Mouse (Mus musculus) bone marrow macrophage, adult 2 months (primary cell): Measurements from ENCODE around the gene Gm49325.

ENCODE experiments used
- CTCF ChIP-seq: IDR thresholded peaks from 2 replicates; pipeline ENCODE4 v1.5.1; 2012; ENCODE audit warnings: low read depth, mild to moderate bottlenecking, low read length, moderate library complexity
- POLR2A ChIP-seq: IDR thresholded peaks from 2 replicates; pipeline ENCODE4 v1.6.1; 2012; ENCODE audit warnings: mild to moderate bottlenecking, low read depth, low read length, borderline replicate concordance

DNA sequence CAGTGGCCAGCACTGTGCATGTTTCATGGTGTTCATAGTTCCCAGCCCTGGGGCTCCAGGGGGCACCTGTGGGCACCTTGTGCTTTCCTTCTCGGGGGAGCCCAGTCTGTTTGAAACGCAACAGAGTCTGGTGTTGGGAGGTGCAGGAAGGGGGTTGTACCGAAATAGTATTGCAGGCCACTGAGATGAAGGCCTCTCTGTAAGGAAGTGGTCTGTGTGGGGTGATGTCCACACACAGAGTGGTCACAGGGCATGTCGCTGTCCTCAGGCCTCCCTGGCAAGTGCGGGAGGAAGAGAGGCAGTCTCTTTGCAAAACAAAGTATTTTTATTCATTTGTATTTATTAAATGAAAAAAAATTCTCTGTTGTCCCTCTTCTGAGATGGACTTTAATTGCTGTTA lies 39.6 kb downstream of the Gm49325 start:
- no peak for TF ChIP-seq POLR2A
- TF ChIP-seq CTCF: no peak
